Mouse (Mus musculus) liver, adult 2 months (tissue): ENCODE results near the gene Ddx3x.
"Not testable (repeated sequence)": the region's sequence is repeated elsewhere in the genome, so short reads cannot be mapped to it uniquely, and the experiment has no call there.

Source experiments
- CTCF ChIP-seq: fragments of 200-500 bp; IDR thresholded peaks from 2 replicates; pipeline ENCODE4 v1.5.1; 2011; ENCODE audit warnings: low read depth, low read length, control low read depth
- POLR2A ChIP-seq: fragments of 200-500 bp; IDR thresholded peaks from 2 replicates; pipeline ENCODE4 v1.6.1; 2011; ENCODE audit warnings: low read length, control low read depth; ENCODE audit not compliant: insufficient read depth; ENCODE audit errors: extremely low read depth

GRCm38 (mm10) chrX:13296241-13296640 lies 15.5 kb downstream of the Ddx3x start:
- not testable (repeated sequence) for TF ChIP-seq CTCF, POLR2A
